Mouse (Mus musculus): ENCODE measurements around the gene Nup188.

Gene Nup188

DNA sequence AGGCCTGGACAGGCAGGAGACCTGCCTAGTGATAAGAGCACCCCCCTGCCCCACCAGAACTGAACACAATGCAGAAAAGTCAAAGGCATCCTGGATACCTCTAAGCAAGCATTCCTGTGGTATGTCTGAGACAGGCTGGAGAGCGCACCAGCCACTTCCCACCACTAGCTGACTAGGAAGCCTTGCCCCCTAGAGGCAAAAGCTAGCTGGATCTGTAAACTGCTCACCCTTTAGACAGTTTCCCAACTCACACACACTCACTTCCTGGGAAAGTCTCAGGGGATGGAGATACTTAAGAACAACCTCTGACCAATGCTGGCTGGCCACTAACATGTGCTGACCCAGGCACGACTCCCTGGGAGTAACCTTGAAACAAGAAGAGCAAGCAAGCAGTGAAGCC is 65.0 kb downstream of the Nup188 start:
- DNase-seq (ENCODE audit: low read depth) = no peak

DNA sequence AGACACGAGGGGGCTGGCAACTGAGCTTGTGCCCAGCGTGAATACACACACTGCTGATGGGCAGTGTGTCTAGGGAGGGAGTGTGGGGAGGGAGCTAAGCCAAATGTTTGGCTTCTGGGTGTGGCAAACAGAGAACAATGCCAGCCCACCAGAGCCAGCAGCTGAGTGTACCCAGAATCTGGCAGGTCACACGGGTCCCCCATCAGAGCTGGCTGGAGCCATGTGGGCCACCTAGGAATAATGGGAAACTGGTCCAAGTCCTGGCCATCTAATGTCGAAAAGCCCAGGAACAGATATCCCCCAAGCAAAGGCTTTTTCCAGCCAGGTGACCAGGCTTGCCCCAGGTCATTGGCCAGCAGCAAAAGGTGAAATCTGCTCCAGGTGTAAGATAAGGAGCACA is 69.7 kb downstream of the Nup188 start:
- no peak for DNase-seq (ENCODE audit: low read depth)

DNA sequence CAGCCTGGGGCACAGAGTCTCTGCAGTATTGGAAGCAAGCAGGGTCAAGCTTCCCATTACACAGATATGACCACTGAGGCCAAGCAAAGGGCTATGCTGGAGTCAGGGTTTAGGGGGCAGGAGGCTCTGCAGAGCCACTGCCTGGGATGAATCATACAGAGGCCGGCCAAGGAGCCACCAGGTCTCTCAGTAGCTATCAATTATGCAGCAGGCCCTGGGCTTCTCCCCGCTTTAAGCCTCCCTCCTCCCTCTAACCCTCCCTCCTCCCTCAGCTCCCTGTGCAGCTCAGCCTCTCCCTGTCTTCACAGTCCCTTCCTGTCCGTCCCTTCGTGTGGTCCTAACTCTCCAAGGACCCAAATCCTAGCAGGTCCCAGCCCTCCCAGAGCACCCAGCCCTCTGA is 70.1 kb downstream of the Nup188 start:
- no peak for DNase-seq (ENCODE audit: low read depth)

DNA sequence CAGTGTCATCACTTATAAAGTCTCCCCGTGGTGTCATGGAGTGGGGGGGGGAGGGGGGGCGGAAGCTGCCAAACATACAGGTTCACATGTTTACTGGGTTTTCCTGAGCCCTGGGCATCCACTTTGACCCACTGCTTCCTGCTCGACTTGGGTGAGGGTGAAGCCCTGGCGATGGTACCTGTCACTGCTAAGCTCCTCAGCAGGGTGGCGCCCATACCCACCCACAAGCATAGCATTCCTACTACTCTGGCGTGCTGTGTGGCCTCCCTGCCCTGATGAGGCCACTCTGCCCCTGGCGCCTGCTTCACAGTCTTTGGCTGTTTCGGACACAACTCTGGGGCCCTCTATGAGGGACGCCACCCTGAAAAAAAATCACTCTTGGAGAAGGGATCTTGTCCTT is 70.7 kb downstream of the Nup188 start:
- DNase-seq (ENCODE audit: low read depth) = no peak

DNA sequence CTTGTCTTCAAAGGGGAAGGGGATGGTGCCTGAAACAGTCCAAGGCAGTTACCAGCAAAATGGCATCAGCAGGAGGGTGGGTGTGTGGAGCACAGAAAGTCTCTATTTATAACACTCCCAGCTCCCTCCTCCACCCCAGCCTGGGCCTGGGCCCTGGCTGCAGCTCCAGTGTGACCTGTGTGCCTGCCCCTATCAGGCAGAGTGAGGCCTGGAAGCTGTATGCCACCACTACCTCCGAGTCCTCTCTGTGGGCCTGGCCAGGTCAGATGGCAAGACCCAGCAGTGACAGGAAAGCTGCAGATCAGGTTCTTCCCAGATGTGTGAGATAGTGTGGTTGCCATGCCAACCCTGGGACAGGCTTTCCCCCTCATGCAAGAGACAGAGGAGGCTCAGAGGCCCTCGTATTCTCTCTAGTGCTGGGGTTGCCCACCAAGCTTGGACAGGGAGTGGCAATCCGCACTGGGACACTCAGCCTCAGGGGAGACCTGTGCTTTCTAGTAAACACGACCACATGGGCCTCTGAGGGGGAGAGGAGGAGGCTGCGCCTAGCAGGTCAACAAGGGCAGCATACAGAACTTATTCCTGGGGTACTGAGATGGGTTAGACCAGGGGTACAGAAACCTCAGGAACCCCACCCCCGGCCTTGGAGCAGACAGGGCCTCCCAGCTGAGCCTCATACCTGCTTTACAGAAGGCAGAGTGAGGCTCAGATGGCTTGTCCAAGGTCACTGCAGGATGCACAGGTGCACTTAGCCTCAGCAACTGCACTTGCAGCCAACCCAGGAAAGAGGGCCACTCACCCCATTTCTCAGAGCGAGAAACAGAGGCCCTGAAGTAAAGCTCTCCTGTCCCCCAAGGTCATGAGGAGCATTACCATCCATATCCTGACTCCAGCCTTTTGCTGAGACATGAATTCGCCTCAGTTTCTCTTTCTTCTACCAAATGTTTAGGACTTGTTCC is 71.6 kb downstream of the Nup188 start:
- no peak for DNase-seq (ENCODE audit: low read depth)

DNA sequence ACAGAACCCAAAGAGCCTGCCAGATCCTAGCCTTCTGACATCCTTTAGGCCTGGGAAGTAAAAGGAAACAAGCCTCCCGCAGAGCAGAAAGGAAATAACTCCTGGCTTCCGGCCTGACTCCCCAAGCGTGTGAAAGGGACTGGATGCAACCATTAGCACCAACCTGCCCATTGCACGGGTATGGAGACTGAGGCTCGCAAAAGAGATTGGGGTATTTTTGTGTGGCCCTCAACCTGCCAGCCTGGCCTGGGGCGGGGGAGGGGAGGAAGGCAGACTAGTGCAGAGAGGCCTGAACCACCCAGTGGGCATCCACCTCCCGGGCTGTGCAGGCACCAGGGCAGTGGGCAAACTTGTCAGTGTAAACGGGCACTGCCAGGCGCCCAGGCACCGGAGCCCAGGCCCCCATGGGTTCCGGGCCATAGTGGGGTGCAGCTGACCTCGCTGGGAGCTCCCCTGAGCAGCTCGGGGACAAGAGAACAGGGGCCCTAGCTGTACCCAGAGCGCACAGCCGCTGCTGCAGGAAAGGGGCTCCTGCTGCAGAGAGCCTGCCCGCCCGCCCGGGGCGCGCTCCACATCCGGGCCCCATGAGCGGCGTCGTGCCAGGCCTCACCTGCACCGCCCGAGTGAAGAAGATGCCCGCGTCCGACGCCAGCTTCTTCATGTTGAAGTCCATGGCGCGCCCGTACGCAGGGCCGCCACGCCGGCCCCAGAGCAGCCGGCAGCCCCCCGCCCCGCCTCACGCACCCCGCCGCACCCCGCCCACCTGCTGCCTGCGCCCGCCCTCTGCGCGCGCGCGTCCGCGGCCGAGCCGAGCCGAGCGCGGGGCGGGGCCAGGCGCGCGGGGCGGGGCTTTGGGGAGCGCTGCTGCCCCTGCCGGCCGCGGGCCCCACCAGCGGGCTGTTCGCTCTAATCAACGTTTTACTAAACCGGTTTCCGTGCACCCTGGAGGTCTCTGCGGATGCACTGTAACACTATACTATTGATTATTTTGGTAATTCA is 72.6 kb downstream of the Nup188 start, which contains the start of gene Sh3glb2:
TSS of gene Sh3glb2 (minus strand) at position 805 of the 999 bp plus-strand sequence.
- DNase-seq (ENCODE audit: low read depth) = peak; percentile 63

DNA sequence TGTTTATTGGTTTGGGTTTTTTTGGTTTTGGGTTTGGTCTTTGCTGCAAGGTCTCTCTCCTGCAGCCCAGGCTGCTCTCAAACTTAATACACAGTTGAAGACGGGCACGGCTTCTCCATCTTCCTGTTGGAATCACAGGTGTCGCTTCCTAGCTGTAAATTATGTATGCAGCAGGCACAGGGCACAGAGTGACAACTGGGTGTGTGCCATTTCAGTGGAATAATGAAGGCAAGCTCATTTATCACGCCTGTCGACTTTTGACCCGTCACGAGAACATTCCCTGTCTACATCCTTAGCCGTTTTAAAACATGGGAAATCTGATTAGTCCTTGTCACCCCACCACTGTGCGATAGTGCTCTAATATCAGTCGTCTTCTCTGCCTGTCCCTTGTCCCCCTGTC is 74.4 kb downstream of the Nup188 start:
- no peak for DNase-seq (ENCODE audit: low read depth)

DNA sequence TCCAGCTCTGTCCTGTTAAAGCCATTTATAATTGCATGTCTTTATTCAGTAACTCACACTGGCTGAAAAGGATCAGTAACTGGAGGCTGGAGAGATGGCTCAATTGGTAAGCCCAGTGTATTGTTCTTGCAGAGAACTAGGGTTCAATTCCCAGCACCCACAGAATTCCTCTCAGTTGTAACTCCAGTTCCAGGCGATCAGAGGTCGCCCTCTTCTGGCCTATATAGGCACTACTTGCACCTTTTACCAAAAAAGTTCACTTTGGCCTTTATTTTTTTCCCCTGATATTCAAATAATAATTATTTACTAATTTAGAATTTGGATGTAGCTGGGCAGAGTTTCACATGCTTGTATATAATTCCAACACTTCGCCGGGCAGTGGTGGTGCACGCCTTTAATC is 76.7 kb downstream of the Nup188 start:
- no peak for DNase-seq (ENCODE audit: low read depth)

DNA sequence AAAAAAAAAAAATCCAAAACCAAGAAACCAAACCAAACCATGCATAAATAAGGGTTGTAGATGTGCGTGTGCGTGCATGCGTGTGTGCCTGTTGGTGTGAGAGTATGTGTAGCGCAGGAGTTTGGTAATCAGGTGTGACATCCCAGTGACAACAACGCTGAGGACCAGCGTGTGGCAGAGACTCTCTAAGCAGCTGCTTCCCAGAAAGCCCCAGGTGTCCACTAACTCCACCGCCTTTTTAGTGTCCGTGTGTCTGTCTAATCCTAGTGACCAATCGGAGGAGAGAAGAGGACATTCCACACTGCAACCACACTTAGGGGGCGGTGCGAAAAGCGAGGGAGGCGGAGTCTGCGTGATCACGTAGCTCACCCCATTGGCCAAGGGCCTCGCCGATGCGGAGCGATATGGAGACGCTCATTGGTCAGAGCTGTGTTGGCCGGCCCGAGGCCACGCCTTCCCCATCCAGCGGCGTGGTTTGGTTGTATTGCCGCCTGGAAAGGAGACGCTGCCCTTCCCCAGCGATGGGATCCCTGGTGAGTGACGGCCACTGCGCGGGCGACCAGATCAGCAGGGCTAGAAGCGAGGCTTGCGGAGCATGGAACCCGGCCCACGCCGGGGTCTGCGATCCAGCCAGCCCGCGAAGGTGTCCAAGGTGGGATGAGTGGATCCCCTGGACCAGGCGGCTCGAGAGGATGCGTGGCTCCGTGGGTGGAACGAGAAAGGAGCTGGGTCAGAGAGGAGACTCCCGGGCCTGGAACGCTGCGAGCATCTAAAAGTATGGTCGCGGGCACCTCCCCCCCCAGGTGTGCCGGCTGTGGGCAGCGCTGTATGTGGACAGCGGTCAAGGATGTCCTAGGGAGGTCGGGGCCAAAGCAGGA is 77.8 kb downstream of the Nup188 start, which contains the start of gene Miga2:
TSS of gene Miga2 (plus strand) at position 461 of the 878 bp plus-strand sequence.
- DNase-seq (ENCODE audit: low read depth) = peak; percentile 99

DNA sequence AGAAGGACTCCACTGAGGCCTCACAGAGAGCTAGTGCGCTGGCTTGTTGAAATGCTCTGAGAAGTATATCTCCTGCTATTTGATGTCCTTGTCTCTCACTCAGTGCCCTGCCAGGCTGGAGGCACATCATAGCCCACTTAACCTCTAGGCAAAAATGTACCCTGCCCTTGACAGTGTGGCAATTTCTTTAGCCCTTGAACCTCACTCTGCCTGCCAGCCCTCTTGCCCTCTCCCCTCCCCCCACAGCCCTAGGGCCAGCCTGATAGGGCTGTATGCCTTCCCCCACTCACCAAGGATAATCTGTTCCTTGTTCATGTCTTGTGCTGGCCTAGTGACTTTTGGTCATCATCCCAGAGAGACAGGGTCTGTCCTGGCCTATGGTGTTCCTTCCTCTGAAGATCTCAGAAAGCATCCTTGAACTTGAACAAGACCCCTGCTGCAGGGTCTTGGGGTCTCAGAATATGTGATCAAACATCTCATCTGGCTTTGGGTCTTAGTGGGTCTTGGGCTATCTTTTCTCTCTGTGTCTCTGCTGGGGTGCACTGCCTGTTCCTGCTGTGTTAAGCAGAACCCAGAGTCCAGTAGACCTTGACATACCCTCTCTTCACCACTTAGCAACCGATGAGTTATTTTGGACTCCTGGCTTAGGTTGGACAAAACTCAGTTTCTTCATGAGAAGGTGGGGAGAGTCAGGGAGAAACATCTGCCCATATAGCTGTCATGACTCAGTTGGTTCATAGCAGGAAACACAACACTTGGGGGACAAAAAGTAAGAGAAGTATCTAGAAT is 79.3 kb downstream of the Nup188 start:
- no peak for DNase-seq (ENCODE audit: low read depth)

DNA sequence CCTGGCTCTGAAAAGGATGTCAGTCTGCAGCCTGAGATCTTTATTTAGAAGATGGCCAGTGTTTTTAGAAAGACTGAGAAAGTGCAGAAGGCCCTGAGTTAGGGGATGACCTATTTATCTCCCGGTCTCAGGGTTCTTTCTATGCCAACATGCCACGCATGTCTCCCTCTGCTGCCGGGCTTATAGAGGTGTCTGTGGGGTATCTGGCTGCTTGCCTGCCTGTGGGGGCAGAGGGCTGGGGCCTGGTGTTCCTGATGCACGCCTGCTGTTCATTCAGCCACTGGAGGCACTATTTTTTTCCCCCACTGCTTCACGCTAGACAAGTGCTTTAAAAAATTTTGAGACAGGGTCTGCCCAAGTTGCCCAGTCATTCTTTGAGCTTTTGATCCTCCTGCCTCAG is 80.0 kb downstream of the Nup188 start:
- DNase-seq (ENCODE audit: low read depth) = no peak

DNA sequence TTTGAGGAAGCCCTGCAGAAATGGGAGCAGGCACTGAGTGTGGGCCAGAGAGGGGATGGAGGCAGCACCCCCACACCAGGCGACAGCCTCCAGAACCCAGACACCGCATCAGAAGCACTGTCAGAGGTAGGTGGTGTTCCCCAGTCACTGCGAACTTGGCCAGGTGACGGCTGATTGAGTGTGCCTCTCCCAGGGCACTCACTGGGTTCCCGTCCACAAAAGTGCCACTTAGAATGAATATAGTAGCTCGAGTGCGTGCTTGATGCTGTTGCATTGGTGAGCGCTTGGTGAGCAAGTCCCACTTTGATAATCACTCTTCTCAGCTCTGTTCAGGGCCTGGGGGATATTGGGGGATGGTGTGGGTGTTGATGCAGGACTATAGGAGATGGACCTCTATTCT is 85.3 kb downstream of the Nup188 start:
- no peak for DNase-seq (ENCODE audit: low read depth)

DNA sequence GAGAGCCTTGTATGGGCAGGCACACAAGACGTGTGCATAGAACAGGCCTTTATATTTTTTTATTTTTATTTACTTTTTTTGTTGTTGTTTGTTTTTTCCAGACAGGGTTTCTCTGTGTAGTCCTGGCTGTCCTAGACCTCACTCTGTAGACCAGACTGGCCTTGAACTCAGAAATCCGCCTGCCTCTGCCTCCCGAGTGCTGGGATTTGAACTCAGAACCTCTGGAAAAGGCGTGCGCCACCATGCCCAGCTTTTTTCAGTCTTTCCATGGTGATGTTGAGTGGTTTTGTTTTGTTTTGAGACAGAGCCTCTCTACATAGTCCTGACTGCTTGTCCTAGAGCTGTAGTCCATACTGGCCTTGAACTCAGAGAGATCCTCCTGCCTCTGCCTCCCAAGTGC is 86.5 kb downstream of the Nup188 start:
- no peak for DNase-seq (ENCODE audit: low read depth)

DNA sequence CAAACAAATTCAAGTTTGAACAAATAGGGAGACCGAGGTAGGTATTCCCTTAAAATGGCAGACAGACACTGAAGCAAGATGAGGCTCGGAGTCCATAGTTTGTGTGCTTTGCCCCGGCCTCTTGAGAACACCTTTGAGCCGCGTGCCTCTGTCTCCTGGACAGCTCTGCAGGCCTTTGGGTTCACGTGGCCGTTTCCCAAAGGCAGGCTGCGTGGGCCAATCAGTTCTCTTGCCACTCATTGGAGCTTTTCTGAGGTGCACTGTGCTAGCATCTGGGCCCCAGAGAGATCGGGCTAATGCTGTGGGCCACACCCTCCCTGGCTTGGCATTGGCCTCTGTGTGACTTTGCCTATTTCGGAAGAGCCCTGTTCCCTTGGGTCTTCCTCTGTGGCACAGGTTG is 89.7 kb downstream of the Nup188 start:
- DNase-seq (ENCODE audit: low read depth) = no peak

DNA sequence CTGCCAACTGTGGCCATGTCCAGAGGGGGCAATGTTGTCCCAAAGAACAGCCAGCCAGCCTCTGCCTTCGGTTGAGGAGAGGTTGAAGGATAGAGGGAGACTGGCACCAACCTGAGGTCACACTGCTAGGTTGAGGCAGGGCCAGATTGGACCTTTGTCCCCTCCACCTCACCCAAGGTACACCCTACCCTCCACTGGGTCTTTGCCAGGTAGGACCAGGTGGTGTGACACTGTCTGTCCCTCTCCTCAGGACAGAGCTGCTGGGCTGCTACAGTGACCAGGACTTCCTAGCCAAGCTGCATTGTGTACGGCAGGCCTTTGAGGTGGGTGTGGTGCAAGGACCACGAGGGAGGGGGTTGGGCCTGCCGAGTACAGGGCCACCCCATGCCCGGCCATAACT is 91.5 kb downstream of the Nup188 start:
- DNase-seq (ENCODE audit: low read depth) = no peak

DNA sequence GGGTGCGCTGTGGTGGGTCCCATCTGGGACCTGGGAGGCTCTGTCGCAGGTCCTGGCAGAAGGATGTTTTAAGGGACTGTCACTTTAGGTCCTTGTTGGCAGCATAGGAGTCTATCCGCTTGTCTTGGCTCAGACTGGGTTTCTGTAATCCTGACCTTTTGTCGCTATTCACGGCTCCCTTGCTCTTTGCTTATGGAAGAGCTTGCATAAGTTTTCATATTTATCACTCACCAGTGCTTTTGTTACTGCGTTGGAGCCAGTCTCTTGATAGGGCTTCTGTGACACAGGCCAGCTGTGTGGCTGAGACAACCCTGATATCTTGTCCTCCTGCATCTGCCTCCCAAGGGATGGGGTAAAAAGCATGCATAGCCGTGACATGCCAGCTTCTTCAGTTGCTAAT is 93.1 kb downstream of the Nup188 start:
- no peak for DNase-seq (ENCODE audit: low read depth)

DNA sequence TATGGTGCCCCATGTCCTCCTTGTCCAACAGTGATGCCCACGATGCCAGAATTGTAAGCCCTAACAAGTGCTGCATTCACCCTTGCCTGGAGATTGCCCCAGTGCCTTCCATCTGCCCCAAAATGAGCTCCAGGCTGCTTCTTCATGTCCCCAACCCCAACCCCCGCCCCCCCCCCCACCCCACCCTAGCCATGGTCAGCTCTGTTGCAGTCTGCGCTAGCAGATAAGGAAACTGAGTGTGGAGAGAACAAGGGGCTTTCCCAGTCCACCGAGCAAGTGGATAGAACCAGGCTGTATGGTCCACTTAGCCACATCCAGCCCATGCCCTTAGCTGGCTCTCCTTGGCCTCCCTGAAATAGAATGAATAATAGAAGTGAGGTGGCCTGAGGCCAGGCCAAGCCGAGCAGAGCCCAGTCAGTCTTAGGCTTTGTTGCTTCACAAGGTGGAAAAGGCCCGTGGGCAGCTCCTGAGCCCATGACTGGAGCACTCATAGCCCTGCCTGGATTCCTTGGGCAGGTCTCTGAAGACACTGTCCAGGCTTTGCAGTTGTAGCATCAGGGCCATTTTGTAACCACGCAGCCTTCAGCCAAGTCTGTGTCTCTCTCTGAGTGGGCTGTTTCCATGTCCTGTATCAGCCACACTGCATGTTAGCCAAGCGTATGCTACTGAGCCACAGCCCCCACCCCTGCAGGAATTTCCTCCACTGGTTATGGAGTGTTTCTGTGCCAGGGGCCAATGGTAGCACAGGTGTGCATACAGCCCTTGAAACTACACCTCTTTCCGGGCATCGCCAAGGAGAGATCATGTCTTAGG is 94.6 kb downstream of the Nup188 start:
- no peak for DNase-seq (ENCODE audit: low read depth)

DNA sequence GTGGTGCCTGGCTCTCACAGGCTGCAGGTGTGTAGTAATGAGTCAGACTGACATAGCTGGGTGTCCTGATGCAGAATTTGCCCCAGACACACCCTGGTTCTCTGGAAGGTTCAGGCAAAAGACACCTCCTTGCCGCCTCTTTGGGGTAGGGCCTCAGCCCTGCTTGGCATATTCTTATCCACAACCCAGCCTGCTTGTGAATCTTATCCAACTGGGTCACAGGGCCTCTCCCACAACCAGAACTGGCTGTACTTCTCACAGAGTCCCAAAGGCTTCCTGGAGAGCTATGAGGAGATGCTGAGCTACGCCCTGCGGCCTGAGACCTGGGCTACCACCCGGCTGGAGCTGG is 95.2 kb downstream of the Nup188 start:
- no peak for DNase-seq (ENCODE audit: low read depth)

DNA sequence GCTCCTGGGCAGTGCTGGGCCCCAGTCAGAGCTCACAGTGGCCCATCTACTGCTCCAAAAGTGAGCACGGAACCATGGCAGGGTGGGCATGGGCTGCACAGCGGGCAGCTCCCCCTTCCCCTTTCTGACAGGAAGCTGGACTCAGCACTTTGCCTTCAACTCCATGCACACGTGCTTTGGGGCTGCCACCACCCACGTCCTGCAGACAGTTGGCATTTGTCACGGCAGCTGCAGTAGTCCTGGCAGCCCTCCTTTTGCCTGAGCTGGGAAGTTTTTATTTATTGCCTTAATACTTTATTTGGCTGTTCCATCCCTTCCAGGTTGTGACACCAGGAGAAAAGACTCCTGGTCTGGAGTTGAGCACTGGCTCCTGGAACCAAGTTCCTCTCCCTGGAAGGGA is 98.6 kb downstream of the Nup188 start:
- DNase-seq (ENCODE audit: low read depth) = no peak

DNA sequence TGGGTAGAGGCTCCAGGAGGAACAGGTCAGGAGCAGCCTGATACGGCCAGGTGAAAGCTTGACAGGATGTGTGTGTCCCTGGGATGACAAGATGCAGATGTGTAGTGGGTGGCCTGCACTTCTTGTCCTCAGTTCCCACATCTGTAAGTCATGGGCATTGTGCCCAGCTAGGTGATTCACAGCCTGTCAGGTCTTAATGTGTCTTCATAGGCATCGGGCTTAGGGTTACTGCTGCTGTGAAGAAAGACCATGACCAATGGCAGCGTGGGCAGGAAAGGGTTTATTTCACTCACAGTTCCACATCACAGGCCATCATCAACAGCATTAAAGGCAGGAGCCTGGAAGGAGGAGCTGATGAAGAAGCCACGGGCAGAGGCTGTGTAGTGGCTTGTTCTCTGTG is 99.4 kb downstream of the Nup188 start:
- no peak for DNase-seq (ENCODE audit: low read depth)
